Mouse (Mus musculus) myocyte (in vitro differentiated cells): ENCODE results near the gene Nlrp6. TPM values are rescaled to one million over a fixed set of nuclear protein-coding genes. Genes with fewer than 3 reads are reported as not detected.
A peak's percentile ranks its signal among the peaks of the same experiment; 100 is the strongest.

Experiments
- H3K27me3 ChIP-seq: one replicate; pipeline ENCODE4 v1.6.1; 2011; ENCODE audit not compliant: control insufficient read depth, insufficient read depth, insufficient read length
- H3K36me3 ChIP-seq: one replicate; pipeline ENCODE4 v1.6.1; 2011; ENCODE audit not compliant: control insufficient read depth, insufficient read depth
- H3K4me2 ChIP-seq: one replicate; pipeline ENCODE4 v1.6.1; 2011; ENCODE audit warnings: low read depth, control low read depth
- H3K4me3 ChIP-seq: one replicate; pipeline ENCODE4 v1.5.1; 2011; ENCODE audit warnings: mild to moderate bottlenecking, control low read depth, moderate library complexity
- H3K79me2 ChIP-seq: one replicate; pipeline ENCODE4 v1.6.1; 2011; ENCODE audit not compliant: control insufficient read depth, insufficient read depth
- H3ac ChIP-seq: one replicate; pipeline ENCODE4 v1.6.1; 2011; ENCODE audit not compliant: control insufficient read depth, insufficient read length
- CEBPB ChIP-seq: IDR thresholded peaks from 2 replicates; pipeline ENCODE4 v1.6.1; 2011; ENCODE audit warnings: mild to moderate bottlenecking, moderate library complexity; ENCODE audit not compliant: poor library complexity, insufficient read depth, severe bottlenecking
- E2F4 ChIP-seq: IDR thresholded peaks from one replicate; pipeline ENCODE4 v1.6.1; 2011; ENCODE audit warnings: mild to moderate bottlenecking, control low read depth, moderate library complexity; ENCODE audit not compliant: insufficient read depth
- MAX ChIP-seq: IDR thresholded peaks from one replicate; pipeline ENCODE4 v1.6.1; 2011; ENCODE audit warnings: low read depth, mild to moderate bottlenecking, control low read depth
- MYOD1 ChIP-seq, 3 experiments: IDR thresholded peaks; one replicate each; pipeline ENCODE4 v1.6.1; 2011; ENCODE audit warnings: control low read depth in 2 of 3, low read depth in 2 of 3, mild to moderate bottlenecking in 2 of 3, moderate library complexity in 1 of 3; ENCODE audit not compliant: insufficient read length in 2 of 3, control insufficient read depth in 1 of 3
- MYOG ChIP-seq, 3 experiments: IDR thresholded peaks; one replicate each; pipeline ENCODE4 v1.6.1; 2011; ENCODE audit warnings: control low read depth in 2 of 3, low read depth in 2 of 3, mild to moderate bottlenecking in 2 of 3; ENCODE audit not compliant: insufficient read length in 2 of 3, control insufficient read depth in 1 of 3, insufficient read depth in 1 of 3
- POLR2A ChIP-seq: IDR thresholded peaks from one replicate; pipeline ENCODE4 v1.6.1; 2011; ENCODE audit warnings: low read depth, mild to moderate bottlenecking, control low read depth, moderate library complexity; ENCODE audit not compliant: insufficient read length
- POLR2AphosphoS2 ChIP-seq: IDR thresholded peaks from one replicate; pipeline ENCODE4 v1.6.1; 2011; ENCODE audit warnings: low read depth, control low read depth; ENCODE audit not compliant: insufficient read length
- REST ChIP-seq: IDR thresholded peaks from one replicate; pipeline ENCODE4 v1.6.1; 2011; ENCODE audit warnings: mild to moderate bottlenecking, control low read depth, moderate library complexity; ENCODE audit not compliant: insufficient read depth, insufficient read length
- SRF ChIP-seq: IDR thresholded peaks from one replicate; pipeline ENCODE4 v1.6.1; 2011; ENCODE audit warnings: low read depth; ENCODE audit not compliant: control insufficient read depth, insufficient read length
- TCF12 ChIP-seq: IDR thresholded peaks from one replicate; pipeline ENCODE4 v1.6.1; 2011; ENCODE audit warnings: mild to moderate bottlenecking, control low read depth; ENCODE audit not compliant: poor library complexity, insufficient read depth, severe bottlenecking
- TCF3 ChIP-seq: IDR thresholded peaks from one replicate; pipeline ENCODE4 v1.6.1; 2011; ENCODE audit warnings: low read depth, control low read depth; ENCODE audit not compliant: insufficient read length
- USF1 ChIP-seq: IDR thresholded peaks from one replicate; pipeline ENCODE4 v1.6.1; 2011; ENCODE audit warnings: low read depth, mild to moderate bottlenecking, control low read depth, moderate library complexity
- polyA plus RNA-seq: library from polyadenylated mRNA; unstranded; fragments of >200 nt; fragmentation: generic; extraction: Trizol; gene quantifications from one replicate; pipeline ENCODE4 v1.2.1, GENCODE M21; 2012; ENCODE audit warnings: missing spikeins

Gene Nlrp6
- polyA plus RNA-seq, 1 experiment: 0.01 TPM

DNA sequence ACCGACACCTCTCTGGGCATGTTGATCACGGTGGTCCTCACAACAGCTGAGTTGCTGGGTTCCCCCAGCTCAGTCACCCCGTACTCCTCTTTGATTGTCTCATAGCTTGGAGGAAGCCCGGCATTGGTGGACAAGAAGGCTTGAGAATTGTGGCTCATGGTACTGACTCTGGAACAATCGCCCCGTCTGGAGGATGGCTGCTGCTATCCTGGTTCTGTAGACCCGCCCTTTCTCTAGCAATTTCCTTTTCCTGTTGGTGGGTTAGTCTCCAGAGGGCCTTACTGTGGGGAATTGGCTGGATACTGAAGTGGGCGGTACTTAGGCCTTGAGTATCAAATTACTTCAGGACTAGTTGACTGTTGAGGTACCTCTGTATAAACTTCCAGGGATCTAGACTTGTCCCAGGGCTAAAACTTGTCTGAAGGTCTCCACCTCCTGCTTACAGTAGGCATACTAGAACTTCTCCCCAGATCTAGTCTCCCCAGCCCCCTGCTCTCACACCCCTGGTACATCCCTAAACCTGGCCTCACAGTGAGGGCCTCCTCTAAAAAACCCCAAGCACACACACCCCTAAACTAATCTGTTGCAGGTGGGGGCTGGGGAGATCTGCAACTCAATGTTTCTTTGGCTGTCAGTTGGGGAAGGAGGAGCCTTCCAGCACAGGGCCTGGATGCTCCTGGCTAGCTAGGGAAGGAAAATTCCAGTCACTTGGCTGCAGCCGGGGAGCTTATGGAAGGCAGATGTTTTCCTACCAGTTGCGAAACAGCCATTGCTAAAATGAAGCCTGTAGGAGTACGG lies 35.3 kb downstream of the Nlrp6 start, which contains the start of the genes Gm45717 and Ifitm2:
TSS of gene Gm45717 (minus strand) at position 180 of the 798 bp plus-strand sequence.
TSS of gene Ifitm2 (minus strand) at position 230 of the 798 bp plus-strand sequence.
- Histone ChIP-seq H3K36me3 (peaks cover 3% of the 10 kb centered on the region), H3K4me3 (peak within 1 kb of the TSS; percentile 90), H3K4me2 (peak within 1 kb of the TSS; percentile 76), H3ac (peak within 1 kb of the TSS; percentile 16), H3K79me2 (peaks cover 35% of the 10 kb centered on the region), H3K27me3 (no peaks in the 10 kb centered on the region)
- TF ChIP-seq TCF3: no peak
- TF ChIP-seq MAX: no peak
- no peak for TF ChIP-seq TCF12
- TF ChIP-seq POLR2A: peak; percentile 68
- TF ChIP-seq E2F4: no peak
- peak; percentile 79 for TF ChIP-seq POLR2AphosphoS2
- TF ChIP-seq MYOG (IDR thresholded peaks at IDR 0.05; ENCODE audit: control insufficient read depth in 1 of 3, insufficient read depth in 1 of 3, insufficient read length in 2 of 3, low read depth in 2 of 3): no peak
- TF ChIP-seq MYOD1 (IDR thresholded peaks at IDR 0.05; ENCODE audit: control insufficient read depth in 1 of 3, insufficient read length in 2 of 3, low read depth in 2 of 3): no peak
- TF ChIP-seq REST: no peak
- no peak for TF ChIP-seq SRF
- TF ChIP-seq USF1: no peak
- peak; percentile 89 for TF ChIP-seq CEBPB

DNA sequence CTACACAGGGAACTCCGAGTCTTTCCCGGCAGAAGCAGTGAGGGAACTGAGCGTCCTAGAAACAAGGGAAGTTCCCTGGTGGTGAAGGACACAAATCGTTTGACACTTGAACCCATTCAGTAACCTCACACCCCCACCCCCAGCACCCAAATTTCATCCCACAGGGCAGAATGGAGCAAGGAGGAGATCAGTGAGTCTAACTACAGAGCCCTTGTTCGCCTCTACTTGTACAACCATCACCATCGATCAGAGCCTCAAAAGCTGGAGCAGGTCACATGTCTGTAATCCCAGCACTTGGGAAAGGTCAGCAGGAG lies 35.8 kb downstream of the Nlrp6 start:
- Histone ChIP-seq H3ac (no peak overlapping the region), H3K4me2 (peak overlapping the region; percentile 76), H3K27me3 (no peaks in the 10 kb centered on the region), H3K79me2 (peaks cover 35% of the 10 kb centered on the region), H3K4me3 (peak overlapping the region; percentile 90), H3K36me3 (peaks cover 3% of the 10 kb centered on the region)
- TF ChIP-seq TCF3 (no peak), CEBPB (no peak), POLR2A (no peak), SRF (no peak), MAX (no peak)

DNA sequence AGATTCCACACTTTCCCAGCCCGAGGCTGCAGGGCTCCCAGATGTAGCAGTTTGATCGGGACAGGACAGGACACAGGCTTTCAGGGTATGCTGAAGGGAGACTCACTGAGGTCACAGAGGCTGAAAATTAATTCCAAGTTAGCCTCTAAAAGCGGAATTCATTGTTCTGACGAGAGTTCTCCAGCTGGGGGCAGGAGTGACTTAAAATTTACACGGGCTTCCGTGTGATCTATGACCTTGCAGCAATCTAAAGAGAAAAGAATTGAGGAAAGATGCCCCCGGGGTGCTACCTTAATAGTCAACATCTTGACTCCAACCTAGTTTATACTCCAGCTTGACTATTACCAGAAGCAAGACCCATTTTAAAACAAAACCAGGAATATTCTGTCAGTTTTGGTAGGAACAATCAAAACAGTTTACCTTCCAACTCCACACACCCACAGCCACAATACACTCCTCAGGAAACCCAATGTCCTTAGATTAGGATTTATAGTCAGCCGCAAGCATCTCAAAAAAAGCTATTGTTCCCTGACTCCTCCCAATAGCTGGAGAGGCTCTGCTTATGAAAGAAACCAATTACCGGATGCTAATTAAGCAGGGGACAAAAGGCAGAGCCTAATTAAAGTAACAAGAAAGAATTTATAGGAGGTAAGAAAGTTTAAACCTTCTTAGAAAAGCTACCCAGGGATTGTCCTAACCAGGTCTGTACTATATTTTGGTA lies 38.6 kb downstream of the Nlrp6 start:
- TF ChIP-seq MYOG (IDR thresholded peaks at IDR 0.05; ENCODE audit: control insufficient read depth in 1 of 3, insufficient read depth in 1 of 3, insufficient read length in 2 of 3, low read depth in 2 of 3) (no peak), TCF3 (no peak), CEBPB (no peak), USF1 (no peak), POLR2A (no peak)
- Histone ChIP-seq H3K27me3 (no peaks in the 10 kb centered on the region), H3ac (no peak overlapping the region), H3K36me3 (no peaks in the 10 kb centered on the region), H3K4me3 (no peak overlapping the region), H3K4me2 (no peak overlapping the region), H3K79me2 (peaks cover 13% of the 10 kb centered on the region)

DNA sequence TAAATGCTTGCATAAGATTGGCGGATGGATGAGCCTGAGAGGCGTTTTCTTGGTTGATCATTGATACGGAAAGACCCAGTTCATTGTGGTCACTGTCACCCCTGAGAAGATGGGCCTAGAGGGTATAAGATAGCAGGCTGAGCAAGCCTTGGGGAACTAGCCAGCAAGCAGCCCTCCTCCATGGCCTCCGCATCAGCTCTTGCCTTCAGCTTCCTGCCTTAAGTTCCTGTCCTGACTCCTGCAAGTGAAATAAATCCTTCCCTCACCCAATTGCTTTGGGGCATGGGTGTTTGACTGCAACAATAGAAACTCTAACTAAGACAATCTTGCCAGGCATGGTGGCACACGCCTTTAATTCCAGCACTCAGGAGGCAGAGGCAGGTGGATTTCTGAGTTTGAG lies 39.3 kb downstream of the Nlrp6 start:
- no peaks in the 10 kb centered on the region for H3K27me3 ChIP-seq
- H3K79me2 ChIP-seq: peaks cover 6% of the 10 kb centered on the region
- H3K4me2 ChIP-seq: no peak overlapping the region
- H3K4me3 ChIP-seq: no peak overlapping the region
- no peaks in the 10 kb centered on the region for H3K36me3 ChIP-seq
- TF ChIP-seq MYOD1 (IDR thresholded peaks at IDR 0.05; ENCODE audit: control insufficient read depth in 1 of 3, insufficient read length in 2 of 3, low read depth in 2 of 3) (no peak), POLR2AphosphoS2 (no peak), E2F4 (no peak), SRF (no peak), CEBPB (no peak), POLR2A (no peak), USF1 (no peak), MYOG (IDR thresholded peaks at IDR 0.05; ENCODE audit: control insufficient read depth in 1 of 3, insufficient read depth in 1 of 3, insufficient read length in 2 of 3, low read depth in 2 of 3) (no peak), MAX (no peak), TCF3 (no peak)
- no peak overlapping the region for H3ac ChIP-seq

DNA sequence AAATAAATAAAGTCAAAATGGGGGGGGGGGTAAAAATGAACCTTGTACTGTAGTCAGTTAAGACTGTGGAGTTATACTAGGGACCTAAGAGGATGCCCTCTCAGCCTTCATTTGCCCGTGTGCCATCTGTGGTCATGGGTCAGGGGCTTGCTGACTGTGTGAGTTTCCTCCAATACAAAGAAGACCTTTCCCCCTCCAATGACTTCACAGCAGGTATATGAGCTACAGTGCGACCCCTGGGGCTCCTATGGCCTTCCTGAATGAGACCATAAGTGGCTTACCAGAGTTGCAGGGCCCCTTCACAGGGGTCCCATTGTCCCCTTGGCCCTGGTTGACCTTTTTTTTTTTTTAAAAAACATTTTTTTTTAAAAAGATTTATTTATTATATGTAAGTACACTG lies 40.7 kb downstream of the Nlrp6 start:
- H3K27me3 ChIP-seq: no peaks in the 10 kb centered on the region
- no peaks in the 10 kb centered on the region for H3K36me3 ChIP-seq
- H3ac ChIP-seq: no peak overlapping the region
- no peak overlapping the region for H3K4me3 ChIP-seq
- H3K79me2 ChIP-seq: no peaks in the 10 kb centered on the region
- no peak overlapping the region for H3K4me2 ChIP-seq
- no peak for TF ChIP-seq E2F4
- TF ChIP-seq CEBPB: no peak
- TF ChIP-seq SRF: no peak
- TF ChIP-seq TCF12: no peak
- TF ChIP-seq USF1: no peak
- no peak for TF ChIP-seq POLR2AphosphoS2
